Mouse (Mus musculus) kidney, postnatal 14 days (tissue): ENCODE data around the gene Gpr137.

Experiments used
- DNase-seq: peaks from one replicate; pipeline ENCODE4 v3.0.0; 2022; ENCODE audit warnings: mixed read lengths

Gene Gpr137

GRCm38 (mm10) chr19:6920741-6921636 lies 21.3 kb downstream of the Gpr137 start:
- DNase-seq = no peak

DNA sequence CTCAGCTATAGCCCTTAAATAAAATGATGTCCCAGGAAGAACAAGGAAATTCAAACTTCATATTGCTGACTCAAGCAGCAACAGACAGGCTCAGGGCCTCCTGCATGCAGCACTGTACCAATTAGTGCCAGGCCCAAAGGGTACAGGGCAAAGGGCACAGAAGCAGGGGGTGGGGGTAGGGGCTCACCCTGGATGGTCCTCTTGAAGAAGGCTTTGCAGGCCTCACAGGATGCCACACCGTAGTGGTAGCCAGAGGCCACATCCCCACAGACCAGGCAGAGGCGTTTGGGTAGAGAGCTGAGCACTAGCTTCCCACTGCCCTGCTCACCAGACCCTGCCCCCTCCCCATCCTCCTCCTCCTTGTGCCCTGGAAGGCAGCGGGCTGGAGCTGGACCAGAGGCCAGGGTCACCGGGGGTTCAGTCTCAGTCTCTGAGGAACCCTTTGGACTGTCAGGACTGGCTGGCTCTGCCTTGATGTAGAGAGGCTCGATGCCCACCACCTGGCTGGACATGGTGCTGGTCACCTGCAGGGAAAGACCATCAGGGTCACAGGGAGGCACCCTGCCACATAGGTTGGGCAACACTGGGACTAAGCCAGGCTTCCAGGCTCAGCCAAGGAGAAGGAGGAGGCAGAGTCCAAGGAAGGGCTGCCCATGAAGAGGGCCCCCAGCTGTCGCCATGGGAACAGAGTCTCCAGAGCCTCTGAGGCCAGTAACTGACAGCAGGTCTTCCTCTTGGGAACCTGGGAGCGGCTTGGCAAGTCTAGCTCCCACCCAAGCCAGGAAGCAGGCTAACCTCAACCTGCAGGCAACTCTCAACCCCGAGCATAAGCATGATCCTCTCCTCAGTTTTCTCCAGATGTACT lies 22.2 kb downstream of the Gpr137 start:
- peak; percentile 85 for DNase-seq

DNA sequence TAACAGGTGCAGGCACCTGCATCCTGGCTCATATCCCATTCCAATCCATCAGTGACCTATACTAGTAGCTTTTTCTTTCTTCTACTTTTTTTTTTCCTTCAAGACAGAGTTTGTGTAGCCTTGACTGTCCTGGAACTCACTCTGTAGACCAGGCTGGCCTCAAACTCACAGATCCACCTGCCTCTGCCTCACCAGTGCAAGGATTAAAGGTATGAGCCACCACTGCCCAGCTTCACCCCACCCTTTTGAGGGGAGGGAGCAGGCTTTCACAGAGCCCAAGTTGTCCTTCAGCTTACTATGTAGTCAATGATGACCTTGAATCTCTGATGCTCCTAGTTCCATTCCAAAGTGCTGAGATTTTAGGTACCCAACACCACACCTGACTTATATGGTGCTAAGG lies 22.8 kb downstream of the Gpr137 start:
- DNase-seq = no peak

DNA sequence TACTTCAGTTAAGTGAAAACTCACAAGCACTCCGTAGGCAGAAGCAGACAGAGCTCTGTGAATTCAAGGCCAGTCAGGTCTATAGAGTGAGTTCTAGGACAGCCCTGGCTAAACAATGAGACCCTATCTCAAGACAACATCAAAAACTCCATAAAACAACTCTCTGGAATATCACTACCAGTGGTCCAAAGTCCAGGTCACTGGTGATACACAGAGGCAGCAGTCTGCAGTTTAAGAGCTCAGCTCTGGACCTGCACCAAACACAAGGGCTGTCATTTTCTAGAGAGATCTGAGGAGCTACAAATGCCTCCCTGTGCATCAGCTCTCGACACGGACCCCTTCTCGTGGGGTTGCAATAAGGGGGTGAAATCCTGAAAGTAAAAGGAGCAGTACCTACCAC lies 24.0 kb downstream of the Gpr137 start:
- no peak for DNase-seq

DNA sequence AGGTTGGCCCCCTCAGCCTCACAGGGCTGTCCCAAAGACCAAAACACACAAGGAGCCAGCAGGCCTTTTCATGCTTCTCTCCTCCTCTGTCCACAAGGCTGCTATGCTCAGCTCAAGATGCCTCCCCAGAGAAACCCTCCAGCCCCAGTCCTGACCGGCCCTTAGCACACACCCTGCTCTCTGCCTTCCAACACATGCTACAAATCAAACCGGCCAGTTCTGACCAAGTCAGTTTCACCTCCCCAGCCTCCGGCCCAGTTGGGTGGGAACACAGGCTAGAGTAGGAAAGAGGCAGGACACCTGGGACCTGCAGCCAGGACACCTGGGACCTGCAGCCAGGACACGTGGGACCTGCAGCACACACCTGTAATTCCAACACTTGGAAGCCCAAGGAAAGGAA lies 25.8 kb downstream of the Gpr137 start:
- no peak for DNase-seq

DNA sequence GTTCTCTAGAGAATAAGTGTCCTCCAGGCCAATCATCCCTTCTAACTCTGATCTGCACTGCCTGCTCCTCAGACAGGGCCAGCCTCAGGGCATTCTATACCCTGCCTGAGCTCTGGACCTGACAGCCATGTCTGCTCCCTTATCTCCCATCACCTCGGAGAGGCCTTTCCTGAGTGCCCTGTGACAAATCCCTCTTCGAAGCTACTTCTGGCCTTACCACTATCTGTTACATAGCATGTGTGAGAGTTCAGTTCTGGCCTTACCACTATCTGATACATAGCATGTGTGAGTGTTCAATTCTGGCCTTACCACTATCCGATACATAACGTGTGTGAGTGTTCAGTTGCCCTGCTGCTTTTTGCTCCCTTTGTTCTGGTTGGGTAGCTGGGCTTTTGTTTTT lies 27.0 kb downstream of the Gpr137 start:
- DNase-seq = no peak

- DNase-seq = no peak
These were observed 27.7 kb downstream of the Gpr137 start for GRCm38 (mm10) chr19:6914540-6914939.

GRCm38 (mm10) chr19:6913991-6914390 lies 28.3 kb downstream of the Gpr137 start:
- no peak for DNase-seq

DNA sequence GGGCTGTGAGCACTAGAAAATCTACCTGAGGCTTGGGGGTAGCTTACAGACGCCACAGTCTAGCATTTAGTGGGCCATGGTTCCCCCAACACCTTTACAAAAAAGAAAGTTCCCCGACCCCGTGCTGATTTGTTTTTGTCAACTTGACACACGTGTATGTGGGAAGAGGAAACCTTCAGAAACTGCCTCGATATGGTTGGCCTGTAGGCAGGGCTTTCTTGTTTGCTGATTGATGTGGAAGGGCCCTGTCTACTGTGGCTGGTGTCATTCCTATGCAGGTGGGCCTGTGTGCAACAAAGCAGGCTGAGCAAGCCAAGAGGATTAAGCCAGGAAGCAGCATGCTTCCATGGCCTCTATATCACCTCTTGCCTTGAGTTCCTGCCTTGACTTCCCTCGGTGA lies 29.2 kb downstream of the Gpr137 start:
- DNase-seq = no peak

GRCm38 (mm10) chr19:6912205-6912970 lies 29.9 kb downstream of the Gpr137 start:
- no peak for DNase-seq

GRCm38 (mm10) chr19:6911101-6912074 lies 30.9 kb downstream of the Gpr137 start:
- DNase-seq = no peak

- peak; percentile 75 for DNase-seq
These were observed 32.0 kb downstream of the Gpr137 start for GRCm38 (mm10) chr19:6910306-6910705.

GRCm38 (mm10) chr19:6909507-6910289 lies 32.6 kb downstream of the Gpr137 start, which contains the start of the genes Trmt112 and Prdx5:
Gene Trmt112 (plus strand): TSS chr19:6909698.
Gene Prdx5 (minus strand): TSS chr19:6910106.
- DNase-seq = peak; percentile 96

GRCm38 (mm10) chr19:6909021-6909420 lies 33.3 kb downstream of the Gpr137 start:
- DNase-seq = peak; percentile 32

DNA sequence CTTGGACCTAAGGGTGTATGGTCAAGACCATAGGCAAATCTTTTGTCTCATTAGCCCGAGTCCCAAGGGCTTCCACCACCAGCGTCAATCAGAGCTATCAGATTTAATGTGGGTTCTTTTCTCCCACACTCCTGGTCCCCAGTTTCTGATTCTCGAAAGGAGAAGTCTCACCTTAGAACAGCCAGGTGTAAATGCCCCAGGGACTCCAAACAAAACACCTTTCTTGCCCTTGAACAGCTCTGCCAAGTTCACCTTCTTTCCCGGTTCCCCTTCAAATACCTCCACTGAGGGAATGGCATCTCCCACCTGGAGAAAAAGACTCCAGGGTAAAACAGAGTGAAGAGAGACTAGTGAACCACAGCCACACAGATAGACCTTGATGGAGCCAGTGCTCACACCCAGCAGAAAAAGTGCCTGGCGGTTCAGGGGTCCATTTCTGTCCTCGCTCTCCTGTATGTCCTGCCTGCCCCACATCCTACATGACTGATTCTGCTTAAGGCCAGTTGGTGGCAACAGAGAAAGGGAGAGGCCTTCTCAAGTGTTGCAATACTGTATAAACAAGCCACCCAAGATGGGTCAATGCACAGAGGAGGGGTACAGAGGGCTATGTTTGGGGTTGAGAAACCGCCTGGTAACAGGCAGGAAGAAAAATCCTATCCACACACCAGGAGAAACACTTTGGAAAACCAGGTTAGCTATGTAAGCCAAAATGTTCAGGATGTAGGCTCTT lies 34.3 kb downstream of the Gpr137 start:
- no peak for DNase-seq

DNA sequence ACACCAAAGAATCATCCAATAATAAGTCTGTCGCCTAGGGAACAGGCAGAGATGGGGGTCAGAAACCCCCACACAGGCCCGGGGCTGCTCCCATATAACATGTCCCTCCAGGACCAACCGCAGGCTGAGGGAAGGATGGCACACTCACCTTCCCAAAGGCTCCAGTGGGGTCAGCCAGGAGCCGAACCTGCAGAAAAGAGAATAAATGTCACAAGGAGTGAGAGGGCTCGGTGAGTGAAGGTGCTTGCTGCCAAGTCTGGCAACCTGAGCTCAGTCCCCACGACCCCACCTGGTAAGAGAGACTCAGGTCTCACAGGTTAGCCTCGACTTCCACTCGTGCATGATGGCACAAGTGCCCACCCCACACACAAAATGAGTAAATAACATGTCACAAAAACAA lies 35.2 kb downstream of the Gpr137 start:
- DNase-seq = no peak

DNA sequence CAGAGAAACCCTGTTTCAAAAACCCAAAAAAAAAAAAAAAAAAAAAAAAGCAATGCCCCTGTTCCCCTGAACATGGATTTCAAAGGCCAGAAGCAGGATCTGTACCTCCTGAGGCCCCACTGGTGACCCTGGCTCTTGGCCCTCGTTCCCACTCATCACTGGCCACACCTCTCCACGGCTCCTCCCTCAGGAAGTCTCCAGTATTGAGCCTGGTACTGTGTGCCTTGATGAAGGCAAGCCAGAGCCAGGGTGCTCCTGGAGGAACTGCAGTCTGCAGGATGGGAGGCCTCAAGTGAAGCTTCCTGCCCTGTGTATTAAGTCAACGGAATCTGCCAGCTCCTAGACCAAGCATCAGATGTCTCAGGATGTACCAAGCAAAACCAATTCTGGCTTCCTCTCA lies 36.1 kb downstream of the Gpr137 start:
- no peak for DNase-seq

GRCm38 (mm10) chr19:6905498-6906159 lies 36.7 kb downstream of the Gpr137 start:
- no peak for DNase-seq

GRCm38 (mm10) chr19:6904846-6905245 lies 37.4 kb downstream of the Gpr137 start:
- DNase-seq = peak; percentile 85

GRCm38 (mm10) chr19:6903031-6903430 lies 39.2 kb downstream of the Gpr137 start:
- peak; percentile 65 for DNase-seq
